Mouse (Mus musculus): Measurements from ENCODE around the gene Tra2a.

DNA sequence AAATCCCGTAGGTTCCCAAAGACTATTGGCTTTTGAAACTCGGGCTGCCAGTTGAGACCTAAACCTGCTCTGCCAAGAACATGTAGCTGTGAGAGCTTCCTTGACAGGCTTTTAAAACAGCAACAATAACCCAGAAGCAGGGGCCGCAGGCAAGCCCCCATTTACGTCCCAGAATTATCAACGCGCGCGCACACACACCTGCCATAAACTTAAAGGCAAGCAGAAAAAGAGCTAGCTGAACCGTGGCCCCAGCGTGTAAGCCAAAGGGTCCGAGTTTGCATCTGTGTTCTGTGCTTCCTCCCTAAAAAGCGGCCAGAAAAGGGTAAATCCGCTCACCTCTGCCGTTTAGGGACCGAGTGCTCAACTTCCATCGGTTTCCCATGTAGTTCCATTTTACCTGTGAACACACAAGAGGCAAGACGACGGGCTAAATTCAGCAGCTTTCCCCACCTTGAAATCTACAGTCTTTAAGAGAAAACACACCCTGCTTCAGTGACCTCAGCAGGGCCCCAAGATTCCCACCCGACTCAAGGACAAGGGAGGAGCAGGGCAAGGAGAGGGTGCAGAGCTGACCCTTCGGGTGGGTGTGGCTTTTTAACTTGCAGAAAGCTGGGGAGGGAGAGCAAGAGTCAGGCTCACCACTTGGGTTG, 50.8 kb downstream of the Tra2a start:
- no peak for TF ChIP-seq CTCF (IDR thresholded peaks at IDR 0.05; ENCODE audit: low read depth)
- no peak for TF ChIP-seq EP300 (IDR thresholded peaks at IDR 0.05; ENCODE audit: low read depth)
